Mouse (Mus musculus) thymus, adult 2 months (tissue): Measurements from ENCODE around the gene Pgpep1.

ENCODE experiments used
- CTCF ChIP-seq: fragments of 200-500 bp; IDR thresholded peaks from 2 replicates; pipeline ENCODE4 v1.5.1; 2012; ENCODE audit warnings: mild to moderate bottlenecking, control low read depth, low read length, moderate library complexity, borderline replicate concordance; ENCODE audit not compliant: control insufficient read depth, poor library complexity, insufficient read depth; ENCODE audit errors: extremely low read depth
- POLR2A ChIP-seq: fragments of 200-500 bp; IDR thresholded peaks from 2 replicates; pipeline ENCODE4 v1.6.1; 2012; ENCODE audit warnings: mild to moderate bottlenecking, low read length, control low read depth, moderate library complexity; ENCODE audit not compliant: control insufficient read depth, poor library complexity, insufficient read depth; ENCODE audit errors: extremely low read depth

GRCm38 (mm10) chr8:70703287-70703686 lies 43.1 kb upstream of the Pgpep1 start, which contains the start of gene Iqcn:
- no peak for TF ChIP-seq CTCF
- no peak for TF ChIP-seq POLR2A
